Mouse (Mus musculus) brain, embryonic 14.5 days (tissue): ENCODE data around the gene Btbd8.

Experiments used
- CTCF ChIP-seq: fragments of 200-500 bp; IDR thresholded peaks from 2 replicates; pipeline ENCODE4 v1.5.1; 2012; ENCODE audit warnings: inconsistent platforms, mild to moderate bottlenecking, moderate library complexity, borderline replicate concordance; ENCODE audit not compliant: insufficient read depth, insufficient read length; ENCODE audit errors: extremely low read depth
- POLR2A ChIP-seq: fragments of 200-500 bp; IDR thresholded peaks from 2 replicates; pipeline ENCODE4 v1.6.1; 2012; ENCODE audit warnings: mild to moderate bottlenecking, inconsistent platforms, borderline replicate concordance; ENCODE audit not compliant: poor library complexity, insufficient read depth, insufficient read length, severe bottlenecking; ENCODE audit errors: extremely low read depth

- TF ChIP-seq CTCF (no peak), POLR2A (no peak)
Observed at GRCm38 (mm10) chr5:107444251-107444650, 6.5 kb downstream of the Btbd8 start.
